Mouse (Mus musculus): ENCODE measurements around the gene Tlx1. TPM values are rescaled to one million over a fixed set of nuclear protein-coding genes. Genes with fewer than 3 reads are reported as not detected.

Tlx1 gene
- not detected in 2 replicates for polyA plus RNA-seq (2012; rRNA removed)

- no peak for DNase-seq (ENCODE audit: low read depth, low spot score)
- 3% methylated on average over 61 of the region's 61 CpGs for WGBS
Observed at GRCm38 (mm10) chr19:45150490-45151181, at the start of gene Tlx1. Gene Tlx1 (plus strand): TSS chr19:45150680.

GRCm38 (mm10) chr19:45105591-45105990, 44.9 kb upstream of the Tlx1 start:
- DNase-seq (ENCODE audit: low read depth, low spot score) = no peak
- WGBS = 33% methylated on average over 1 of the region's 1 CpGs

- no peak for DNase-seq (ENCODE audit: low read depth, low spot score)
- WGBS = 41% methylated on average over 6 of the region's 6 CpGs
Observed at GRCm38 (mm10) chr19:45106689-45107088, 43.8 kb upstream of the Tlx1 start.

GRCm38 (mm10) chr19:45110681-45111080, 39.8 kb upstream of the Tlx1 start:
- DNase-seq (ENCODE audit: low read depth, low spot score) = no peak
- 54% methylated on average over 8 of the region's 8 CpGs for WGBS

GRCm38 (mm10) chr19:45112444-45112843, 38.0 kb upstream of the Tlx1 start:
- 82% methylated on average over 6 of the region's 6 CpGs for WGBS

GRCm38 (mm10) chr19:45113791-45114460, 36.6 kb upstream of the Tlx1 start:
- DNase-seq (ENCODE audit: low read depth, low spot score) = no peak
- WGBS = 10% methylated on average over 18 of the region's 18 CpGs

More at GRCm38 (mm10) chr19:45112444-45112843, 38.0 kb upstream of the Tlx1 start:
- DNase-seq (ENCODE audit: low read depth, low spot score) = no peak

- DNase-seq (ENCODE audit: low read depth, low spot score) = no peak
- 60% methylated on average over 3 of the region's 3 CpGs for WGBS
Observed at GRCm38 (mm10) chr19:45114772-45115171, 35.7 kb upstream of the Tlx1 start.

- DNase-seq (ENCODE audit: low read depth, low spot score) = no peak
- WGBS = 61% methylated on average over 1 of the region's 1 CpGs
Observed at GRCm38 (mm10) chr19:45116798-45117197, 33.7 kb upstream of the Tlx1 start.

- WGBS = 11% methylated on average over 14 of the region's 14 CpGs
- no peak for DNase-seq (ENCODE audit: low read depth, low spot score)
Observed at GRCm38 (mm10) chr19:45131966-45132628, 18.4 kb upstream of the Tlx1 start.

- WGBS = 18% methylated on average over 3 of the region's 3 CpGs
- DNase-seq (ENCODE audit: low read depth, low spot score) = no peak
Observed at GRCm38 (mm10) chr19:45142531-45142930, 7.9 kb upstream of the Tlx1 start.

- DNase-seq (ENCODE audit: low read depth, low spot score) = no peak
- WGBS = 3% methylated on average over 46 of the region's 46 CpGs
Observed at GRCm38 (mm10) chr19:45143214-45143895, 7.1 kb upstream of the Tlx1 start.

GRCm38 (mm10) chr19:45147071-45147470, 3.4 kb upstream of the Tlx1 start:
- 3% methylated on average over 4 of the region's 4 CpGs for WGBS
- no peak for DNase-seq (ENCODE audit: low read depth, low spot score)

GRCm38 (mm10) chr19:45151361-45152182, 1.1 kb downstream of the Tlx1 start:
- 4% methylated on average over 36 of the region's 36 CpGs for WGBS
- no peak for DNase-seq (ENCODE audit: low read depth, low spot score)

- 22% methylated on average over 8 of the region's 8 CpGs for WGBS
- no peak for DNase-seq (ENCODE audit: low read depth, low spot score)
Observed at GRCm38 (mm10) chr19:45152183-45152650, 1.7 kb downstream of the Tlx1 start.

- WGBS = 3% methylated on average over 44 of the region's 44 CpGs
- no peak for DNase-seq (ENCODE audit: low read depth, low spot score)
Observed at GRCm38 (mm10) chr19:45153311-45154058, 3.0 kb downstream of the Tlx1 start.

- no peak for DNase-seq (ENCODE audit: low read depth, low spot score)
- WGBS = 3% methylated on average over 24 of the region's 24 CpGs
Observed at GRCm38 (mm10) chr19:45154059-45154386, 3.5 kb downstream of the Tlx1 start.

GRCm38 (mm10) chr19:45154521-45154920, 4.0 kb downstream of the Tlx1 start:
- no peak for DNase-seq (ENCODE audit: low read depth, low spot score)
- 3% methylated on average over 18 of the region's 18 CpGs for WGBS

GRCm38 (mm10) chr19:45155141-45155790, 4.8 kb downstream of the Tlx1 start:
- WGBS = 7% methylated on average over 15 of the region's 15 CpGs

More at GRCm38 (mm10) chr19:45155141-45155790, 4.8 kb downstream of the Tlx1 start:
- no peak for DNase-seq (ENCODE audit: low read depth, low spot score)

Data from large intestine, adult 2 months (tissue).